Mouse (Mus musculus) heart, adult 2 months (tissue): ENCODE data around the gene Skil.
A peak's percentile ranks its signal among the peaks of the same experiment; 100 is the strongest.

Experiments
- CTCF ChIP-seq: fragments of 200-600 bp; IDR thresholded peaks from 2 replicates; pipeline ENCODE4 v1.8.1; 2022; ENCODE audit warnings: antibody characterized with exemption, mild to moderate bottlenecking, moderate library complexity
- EP300 ChIP-seq: fragments of 200-500 bp; IDR thresholded peaks from 2 replicates; pipeline ENCODE4 v1.6.1; 2011; ENCODE audit warnings: low read depth, low read length, control low read depth; ENCODE audit not compliant: insufficient read depth
- POLR2A ChIP-seq: fragments of 200-500 bp; IDR thresholded peaks from 2 replicates; pipeline ENCODE4 v1.6.1; 2011; ENCODE audit warnings: mild to moderate bottlenecking, low read depth, low read length, control low read depth; ENCODE audit not compliant: insufficient read depth

- TF ChIP-seq POLR2A (no peak), CTCF (peak; percentile 60), EP300 (no peak)
Observed at GRCm38 (mm10) chr3:31109108-31109507, 14.2 kb downstream of the Skil start.
